Mouse (Mus musculus): Measurements from ENCODE around the gene Ccl24. TPM values are rescaled to one million over a fixed set of nuclear protein-coding genes. Genes with fewer than 3 reads are reported as not detected.

Gene Ccl24
- not detected for total RNA-seq (2023)

DNA sequence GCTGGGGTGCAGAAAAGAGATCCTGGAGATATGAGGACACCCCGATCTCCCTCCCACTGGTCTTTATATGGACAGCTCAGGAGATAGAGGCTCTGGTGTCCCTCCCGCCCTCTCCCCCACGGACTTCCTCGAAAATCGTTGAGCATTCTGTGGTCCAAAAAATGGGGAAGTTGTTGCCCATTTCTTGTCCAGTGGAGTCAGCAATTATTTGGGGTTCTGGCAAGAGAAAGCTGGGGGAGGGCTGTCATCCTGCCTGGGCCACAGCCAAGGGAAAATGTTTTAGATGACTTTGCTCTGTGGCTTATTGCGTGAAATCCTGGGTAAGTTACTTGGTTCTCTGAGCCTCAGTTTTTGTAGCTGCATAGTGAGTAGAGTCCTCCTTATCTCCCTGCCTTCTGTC lies at the start of gene Ccl24:
Ccl24 (minus strand) TSS at position 44 of the 400 bp plus-strand sequence.

DNA sequence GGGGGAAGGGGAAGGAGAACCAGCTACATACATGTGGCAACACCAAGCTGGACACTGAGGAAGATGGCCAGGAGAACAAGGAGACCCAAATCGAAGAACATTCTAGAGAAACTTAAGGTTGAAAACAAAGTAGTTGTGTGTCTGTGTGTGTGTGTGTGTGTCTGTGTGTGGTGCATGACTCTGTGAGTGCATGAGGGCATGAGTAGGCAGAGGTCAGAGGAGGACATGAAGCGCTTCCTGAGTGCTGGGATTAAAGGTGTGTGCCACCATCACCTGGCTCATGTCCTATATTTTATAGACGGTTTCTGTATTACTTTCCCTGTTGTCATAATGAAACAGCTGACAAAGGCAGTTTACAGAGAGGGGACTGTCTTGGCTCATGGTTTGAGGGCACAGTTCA lies 9.4 kb downstream of the Ccl24 start, which contains the start of gene Ccl26:
Ccl26 (minus strand) TSS at position 101 of the 400 bp plus-strand sequence.

DNA sequence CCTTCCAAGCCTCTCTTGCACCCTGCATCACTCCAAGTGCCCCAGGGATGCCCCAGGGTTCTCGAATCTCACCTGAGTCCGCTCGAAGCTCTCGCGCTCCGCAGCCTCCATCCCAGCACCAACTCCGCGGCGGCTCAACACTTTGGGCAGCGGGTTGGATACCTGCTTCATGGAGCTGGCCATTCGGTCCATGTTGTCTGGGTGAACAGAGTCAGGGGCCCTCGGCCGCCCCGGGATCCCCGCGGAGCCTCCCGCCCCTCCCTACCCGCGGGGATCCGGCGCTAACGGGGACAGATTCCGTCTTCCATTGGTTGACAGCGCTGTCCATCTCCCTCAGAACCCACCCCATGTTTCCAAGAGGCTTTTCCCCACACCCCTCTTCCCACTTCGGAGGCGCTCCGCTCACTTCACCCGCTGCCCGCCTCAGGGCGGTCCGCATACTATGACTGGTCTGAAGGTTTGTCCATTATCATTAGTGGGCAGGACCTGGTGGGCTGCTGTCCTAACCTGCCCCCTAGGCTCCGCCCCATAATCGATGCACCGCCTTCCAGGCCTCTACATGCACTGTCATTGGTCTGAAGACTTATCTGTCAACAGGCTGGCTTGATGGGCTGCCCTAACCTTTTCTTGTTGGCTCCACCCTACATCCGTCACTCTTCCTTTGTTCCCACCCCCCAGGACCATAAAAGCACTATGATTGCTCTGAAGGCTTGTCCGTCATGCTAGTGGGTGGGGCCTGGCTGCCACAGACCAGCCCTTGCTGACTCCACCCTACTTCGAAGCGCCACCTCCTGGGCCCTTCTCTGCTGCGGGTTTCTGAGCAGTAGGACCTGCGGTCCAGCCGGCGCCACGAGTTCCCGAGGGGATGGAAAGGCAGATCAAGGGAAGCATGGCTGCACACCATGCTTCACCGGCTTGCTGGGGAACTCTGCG lies 27.7 kb downstream of the Ccl24 start, which contains the start of gene Hip1:
Hip1 (minus strand) TSS at position 256 of the 933 bp plus-strand sequence.

Other genes starting within 250 kb of the Ccl24 start
- 0.55 TPM for gene Fkbp6, start 223.0 kb downstream of the Ccl24 start, total RNA-seq (2023)
- not detected for gene Trim50, start 219.8 kb downstream of the Ccl24 start, total RNA-seq (2023)
- 37.6 TPM for gene Nsun5, start 203.1 kb downstream of the Ccl24 start, total RNA-seq (2023)
- gene Pom121, start 178.5 kb downstream of the Ccl24 start, total RNA-seq (2023): 48.7 TPM
- gene Hip1, start 27.9 kb downstream of the Ccl24 start, total RNA-seq (2023): 4.3 TPM
- gene Ccl26, start 9.5 kb downstream of the Ccl24 start, total RNA-seq (2023): not detected
- gene Rhbdd2, start 59.6 kb upstream of the Ccl24 start, total RNA-seq (2023): 21.1 TPM
- gene Por, start 97.0 kb upstream of the Ccl24 start, total RNA-seq (2023): 53.9 TPM
- gene Tmem120a, start 171.4 kb upstream of the Ccl24 start, total RNA-seq (2023): 15.5 TPM
- not detected for gene Styxl1, start 205.3 kb upstream of the Ccl24 start, total RNA-seq (2023)
- gene Mdh2, start 205.4 kb upstream of the Ccl24 start, total RNA-seq (2023): 175 TPM
- gene Srrm3, start 233.8 kb upstream of the Ccl24 start, total RNA-seq (2023): not detected

All from CD8-positive naive resting alpha-beta T cell, adult 57 days (primary cell).